In genomic region chr16:76680061-76680911, GRCm38 (mm10) we compare ENCODE assay signal across 9 mouse cellular contexts.
DNase-seq lines count a peak whose midpoint lies in the region; ATAC-seq and TF ChIP-seq lines count a peak whose summit lies in the region.
"Had no signal": no experiment of that assay in that cellular context is flagged by ENCODE, and none has a peak within 500 bp of the region (broad histone marks: within the 10 kb centered on the region; RNA-seq: fewer than 3 reads in every experiment).

No protein-coding gene starts in this region.

- H3K4me2 ChIP-seq in heart, embryonic 15.5 days, result peak overlapping the region; percentile 55
- H3K4me2 ChIP-seq in lung, postnatal 0 days (replicated peaks; ENCODE audit: low read depth, low read length), result peak overlapping the region; percentile 56

- no peak for TF ChIP-seq EP300 in lung, postnatal 0 days (IDR thresholded peaks at IDR 0.05)

- H3K27me3 ChIP-seq in heart, embryonic 15.5 days, result no peaks in the 10 kb centered on the region
- H3K27me3 ChIP-seq in lung, postnatal 0 days (replicated peaks; ENCODE audit: insufficient read depth, low read length), result no peaks in the 10 kb centered on the region
- H3K27me3 ChIP-seq in spleen, adult 2 months (ENCODE audit: control insufficient read depth, insufficient read depth, low read length), result no peaks in the 10 kb centered on the region
- H3K27me3 ChIP-seq: CH12.LX had no signal

- peak; percentile 2 to 3 for DNase-seq in adrenal gland, postnatal 36 days
- no peak for DNase-seq in adrenal gland, postnatal 25 days
- DNase-seq in brain, adult 2 months (ENCODE audit: low read depth, low spot score), result peak; percentile 83
- DNase-seq in layer of hippocampus, adult 9-11 months, result peak; percentile 39
- peak; percentile 58 for DNase-seq in lung, postnatal 0 days (ENCODE audit: low spot score)
- peak; percentile 34 to 57 for DNase-seq in spleen, adult 2 months (ENCODE audit: low read depth in 1 of 2, low spot score in 2 of 2)
- DNase-seq in testis, postnatal 10 days (ENCODE audit: low spot score), result no peak

- H3K9me3 ChIP-seq in heart, embryonic 15.5 days (replicated peaks), result no peaks in the 10 kb centered on the region
- H3K9me3 ChIP-seq in lung, postnatal 0 days (ENCODE audit: low read length), result no peaks in the 10 kb centered on the region

- TF ChIP-seq POLR2A in spleen, adult 2 months (IDR thresholded peaks at IDR 0.05; ENCODE audit: low read depth, low read length), result no peak; the same call in 1 of the 2 replicates

- 50% methylated on average over 19 of the region's 19 CpGs for WGBS in heart, embryonic 15.5 days
- 6% methylated on average over 19 of the region's 19 CpGs for WGBS in lung, postnatal 0 days
- WGBS in spleen, adult 2 months, result 3% methylated on average over 19 of the region's 19 CpGs

- ATAC-seq in heart, embryonic 15.5 days (replicated peaks; ENCODE audit: insufficient number of reproducible peaks, insufficient read depth, low FRiP score, low read depth), result no peak
- peak; percentile 61 for ATAC-seq in lung, postnatal 0 days

- no peaks in the 10 kb centered on the region for H3K36me3 ChIP-seq in heart, embryonic 15.5 days
- H3K36me3 ChIP-seq in lung, postnatal 0 days (ENCODE audit: insufficient read depth, low read length), result no peaks in the 10 kb centered on the region
- no peaks in the 10 kb centered on the region for H3K36me3 ChIP-seq in spleen, adult 2 months (ENCODE audit: control insufficient read depth, insufficient read depth, low read length)

- no peak overlapping the region for H3K9ac ChIP-seq in heart, embryonic 15.5 days
- no peak overlapping the region; the same call in 1 of the 2 replicates for H3K9ac ChIP-seq in lung, postnatal 0 days (replicated peaks; ENCODE audit: low read depth)

- H3K4me3 ChIP-seq in heart, embryonic 15.5 days, result peak overlapping the region; percentile 37
- peak overlapping the region; percentile 40 for H3K4me3 ChIP-seq in lung, postnatal 0 days (ENCODE audit: low read depth, low read length)
- H3K4me3 ChIP-seq in spleen, adult 2 months (ENCODE audit: extremely low read depth, insufficient read depth, insufficient read length), result peak overlapping the region; percentile 48

- TF ChIP-seq CTCF in lung, postnatal 0 days (IDR thresholded peaks at IDR 0.05), result no peak
- TF ChIP-seq CTCF in spleen, adult 2 months (IDR thresholded peaks at IDR 0.05; ENCODE audit: extremely low read depth, insufficient read depth, insufficient read length, insufficient replicate concordance), result no peak

- peak overlapping the region; percentile 53 for H3K27ac ChIP-seq in heart, embryonic 15.5 days
- no peak overlapping the region for H3K27ac ChIP-seq in lung, postnatal 0 days (ENCODE audit: low read length)
- peak overlapping the region; percentile 89 for H3K27ac ChIP-seq in spleen, adult 2 months (ENCODE audit: insufficient read depth, low read length)

- H3K4me1 ChIP-seq in heart, embryonic 15.5 days (replicated peaks), result peaks cover 3% of the 10 kb centered on the region; the same call in 1 of the 2 replicates
- no peaks in the 10 kb centered on the region for H3K4me1 ChIP-seq in lung, postnatal 0 days (ENCODE audit: insufficient read depth, low read depth, low read length)
- H3K4me1 ChIP-seq in spleen, adult 2 months (ENCODE audit: control insufficient read depth, insufficient read depth, insufficient read length), result peaks cover 7% of the 10 kb centered on the region

Comparison
In these comparisons a context has a peak if more than half of its experiments do, and no peak if none do; other contexts are left out.
1. DNase-seq: peak in adrenal gland, postnatal 36 days (2 of 2), brain, adult 2 months (single experiment), layer of hippocampus, adult 9-11 months (single experiment), lung, postnatal 0 days (single experiment) and spleen, adult 2 months (2 of 2); none in adrenal gland, postnatal 25 days (single experiment) and testis, postnatal 10 days (single experiment).
2. Peak in every context shown above with its lines, with median percentiles within 50 percentile points of each other: H3K4me3 ChIP-seq.